Mouse (Mus musculus) forebrain, embryonic 12.5 days (tissue): ENCODE data around the gene Ppard. TPM values are rescaled to one million over a fixed set of nuclear protein-coding genes. Genes with fewer than 3 reads are reported as not detected.

Experiments used
- ATAC-seq: fragments of 200-750 bp; cut with Nextera tagmentation; 2 replicates; pipeline ENCODE4 v1.8.0; 2017; ENCODE audit warnings: moderate TSS enrichment; ENCODE audit not compliant: low FRiP score
- H3K27ac ChIP-seq: fragments of 300-500 bp; sonication (generic); 2 replicates; pipeline ENCODE4 v1.5.1; 2016; ENCODE audit warnings: mild to moderate bottlenecking
- H3K27me3 ChIP-seq: fragments of 300-500 bp; sonication (generic); 2 replicates; pipeline ENCODE4 v1.6.1; 2016; ENCODE audit warnings: mild to moderate bottlenecking
- H3K36me3 ChIP-seq: fragments of 300-500 bp; sonication (generic); replicated peaks from 2 replicates; pipeline ENCODE4 v1.6.1; 2016; ENCODE audit warnings: mild to moderate bottlenecking
- H3K4me1 ChIP-seq: fragments of 300-500 bp; sonication (generic); 2 replicates; pipeline ENCODE4 v1.6.1; 2016
- H3K4me2 ChIP-seq: fragments of 300-500 bp; sonication (generic); 2 replicates; pipeline ENCODE4 v1.6.1; 2016; ENCODE audit warnings: mild to moderate bottlenecking, moderate library complexity
- H3K4me3 ChIP-seq: fragments of 300-500 bp; sonication (generic); replicated peaks from 2 replicates; pipeline ENCODE4 v1.5.1; 2016; ENCODE audit warnings: mild to moderate bottlenecking
- H3K9ac ChIP-seq: fragments of 300-500 bp; sonication (generic); 2 replicates; pipeline ENCODE4 v1.6.1; 2016; ENCODE audit warnings: mild to moderate bottlenecking
- H3K9me3 ChIP-seq: fragments of 300-500 bp; sonication (generic); 2 replicates; pipeline ENCODE4 v1.6.1; 2016
- WGBS: fragments of 180-500 bp; shearing (Covaris S2); methylation state at CpG from one replicate; pipeline ENCODE4 v1.1.7; 2016; 5-methylcytosine and 5-hydroxymethylcytosine counted together
- polyA plus RNA-seq: library from polyadenylated mRNA; unstranded; fragments of >200 nt; fragmentation: Nextera tagmentation; extraction: Ambion mirVana; gene quantifications from 2 replicates; pipeline ENCODE4 v1.2.1, GENCODE M21; 2016

Ppard gene
- polyA plus RNA-seq, 1 experiment from 2014 or later = 1.6 TPM

DNA sequence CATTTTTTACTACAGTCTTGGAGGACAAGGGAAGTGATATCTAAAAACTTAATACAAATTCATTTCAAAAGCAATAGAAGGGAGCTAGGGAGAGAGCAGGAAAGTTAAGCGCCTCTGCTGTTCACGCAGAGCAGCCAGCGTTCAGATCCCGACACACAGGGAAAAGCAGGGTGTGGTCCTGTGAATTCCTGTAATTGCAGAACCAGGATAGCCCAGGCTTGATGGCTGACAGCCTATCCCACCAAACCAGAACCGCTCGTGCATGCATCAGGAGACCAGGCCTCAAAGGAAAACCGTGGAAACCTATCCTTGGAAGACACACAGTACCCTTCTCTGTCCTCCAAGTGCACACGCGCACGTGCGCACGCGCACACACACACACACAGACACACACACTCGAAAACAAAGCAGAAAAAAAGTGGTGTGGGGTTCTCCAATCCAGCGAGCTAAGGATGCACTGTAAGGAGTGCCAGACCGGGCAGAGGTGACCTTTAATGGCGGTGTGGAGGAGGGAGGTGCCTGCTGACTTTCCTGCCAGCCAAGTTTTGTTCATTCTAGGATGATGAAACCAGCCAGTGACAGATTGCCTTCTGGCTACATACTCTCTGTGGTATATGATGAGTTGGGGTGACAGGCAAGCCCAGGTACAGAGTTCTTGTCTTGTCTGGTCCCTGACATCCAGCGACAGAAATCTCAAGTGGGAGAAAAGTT lies 1.3 kb upstream of the Ppard start:
- H3K9ac ChIP-seq = no peak overlapping the region
- H3K4me3 ChIP-seq = no peak overlapping the region
- no peak overlapping the region for H3K27ac ChIP-seq
- no peak for ATAC-seq
- H3K9me3 ChIP-seq = no peaks in the 10 kb centered on the region
- peaks cover 9% of the 10 kb centered on the region for H3K4me1 ChIP-seq
- H3K27me3 ChIP-seq = peaks cover 10% of the 10 kb centered on the region; the same call in 1 of the 2 replicates
- no peaks in the 10 kb centered on the region for H3K36me3 ChIP-seq
- no peak overlapping the region for H3K4me2 ChIP-seq
- whole genome bisulfite sequencing = 86% methylated on average over 18 of the region's 18 CpGs

DNA sequence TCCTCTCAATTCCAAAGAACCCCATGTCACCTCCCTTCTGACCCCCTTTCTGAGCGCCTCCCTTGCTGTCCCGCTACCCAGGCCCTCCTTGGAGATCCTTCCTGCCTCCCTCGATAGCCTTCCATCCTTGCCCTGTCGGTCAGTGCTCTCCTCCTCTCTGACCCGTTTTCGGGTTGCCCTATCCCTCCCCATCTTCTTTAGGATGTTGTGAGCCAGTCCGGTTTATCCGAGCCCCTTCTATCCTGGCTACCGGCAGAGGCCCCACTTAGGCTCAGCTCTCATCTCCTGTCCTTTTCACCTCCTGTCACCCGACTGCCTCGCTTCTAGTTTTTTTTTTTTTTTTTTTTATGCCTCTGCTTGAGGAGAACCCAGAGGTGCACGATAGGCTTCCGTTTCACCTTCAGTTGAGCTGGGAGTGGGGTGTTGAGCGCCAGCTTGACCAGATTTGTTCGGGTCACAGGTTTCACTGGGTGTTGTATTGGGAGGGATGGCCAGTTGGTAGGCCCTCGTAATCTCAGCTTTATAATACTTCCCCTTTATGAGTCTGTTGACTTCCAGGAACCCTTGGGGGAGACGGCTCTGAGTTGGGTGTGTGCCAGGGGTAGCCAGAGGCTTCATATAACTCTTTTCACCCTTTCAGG lies 711 bp downstream of the Ppard start:
- H3K4me3 ChIP-seq = peak overlapping the region; percentile 78
- H3K4me2 ChIP-seq = peak overlapping the region; percentile 91
- H3K9me3 ChIP-seq = no peaks in the 10 kb centered on the region
- peaks cover 16% of the 10 kb centered on the region for H3K4me1 ChIP-seq
- WGBS = 5% methylated on average over 17 of the region's 17 CpGs
- ATAC-seq = no peak; the same call in 1 of the 2 replicates
- H3K27me3 ChIP-seq = peaks cover 10% of the 10 kb centered on the region; the same call in 1 of the 2 replicates
- H3K9ac ChIP-seq = peak overlapping the region; percentile 85
- H3K27ac ChIP-seq = no peak overlapping the region; the same call in 1 of the 2 replicates
- H3K36me3 ChIP-seq = no peaks in the 10 kb centered on the region; the same call in 1 of the 2 replicates

DNA sequence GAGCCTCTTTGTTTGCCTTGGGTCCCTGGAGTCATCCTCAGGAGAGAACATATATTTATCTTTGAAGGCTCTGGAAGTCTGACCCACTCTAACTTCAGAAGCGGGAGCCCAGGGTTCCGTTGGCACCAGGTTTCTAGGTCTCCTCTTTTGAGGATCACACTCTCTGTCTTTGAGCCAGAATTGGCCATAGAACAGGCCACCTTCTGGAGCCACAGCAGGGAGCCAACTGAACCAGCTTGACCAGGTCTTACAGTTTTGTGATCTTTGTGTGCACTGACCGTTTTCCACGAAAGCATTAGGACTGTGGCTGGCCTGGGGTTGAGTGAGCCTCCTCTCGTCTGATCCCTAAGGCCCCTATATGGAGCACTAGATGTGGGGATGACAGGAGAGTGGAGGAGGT lies 2.1 kb downstream of the Ppard start:
- WGBS = 88% methylated on average over 5 of the region's 5 CpGs
- Histone ChIP-seq H3K4me1 (peaks cover 16% of the 10 kb centered on the region), H3K36me3 (no peaks in the 10 kb centered on the region; the same call in 1 of the 2 replicates), H3K27ac (no peak overlapping the region), H3K4me3 (no peak overlapping the region), H3K4me2 (no peak overlapping the region), H3K27me3 (peaks cover 10% of the 10 kb centered on the region; the same call in 1 of the 2 replicates), H3K9ac (no peak overlapping the region), H3K9me3 (no peaks in the 10 kb centered on the region)
- ATAC-seq = no peak

DNA sequence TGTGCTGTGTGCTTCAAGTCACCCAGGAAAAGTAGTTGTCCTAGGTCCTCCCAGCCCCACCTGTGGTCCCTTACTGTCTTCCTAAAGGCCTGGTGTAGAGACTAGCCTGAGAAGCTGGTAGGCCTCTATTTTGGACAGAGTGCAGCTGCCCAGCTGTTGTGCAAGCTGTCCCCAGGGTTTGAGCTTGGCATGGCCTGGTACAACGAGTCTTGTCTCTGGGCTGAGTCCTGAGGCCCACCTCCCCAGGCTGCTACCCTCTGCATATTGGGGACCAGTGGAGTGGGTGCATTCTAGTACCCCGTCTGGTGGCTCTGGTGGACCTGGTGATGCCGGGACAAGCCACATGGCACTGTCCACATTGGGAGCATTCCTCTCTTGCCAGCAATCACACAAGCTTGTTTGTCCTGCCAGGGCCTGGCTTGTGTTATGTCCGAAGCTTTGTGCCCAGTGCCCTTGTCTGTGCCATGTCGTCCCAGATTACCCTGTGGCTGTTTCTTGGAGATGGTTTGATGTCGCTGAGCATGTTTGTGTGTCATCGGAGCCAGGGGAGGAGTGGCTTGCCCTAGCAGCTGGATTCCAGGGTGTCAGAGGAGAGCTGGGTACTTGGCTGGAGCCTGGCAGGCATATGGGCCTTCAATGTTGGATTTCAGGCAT lies 3.6 kb downstream of the Ppard start:
- Histone ChIP-seq H3K27me3 (peaks cover 7% of the 10 kb centered on the region; the same call in 1 of the 2 replicates), H3K4me3 (no peak overlapping the region), H3K4me1 (peaks cover 16% of the 10 kb centered on the region), H3K27ac (no peak overlapping the region), H3K9ac (no peak overlapping the region), H3K9me3 (no peaks in the 10 kb centered on the region), H3K4me2 (no peak overlapping the region), H3K36me3 (peaks cover 2% of the 10 kb centered on the region; the same call in 1 of the 2 replicates)
- WGBS = 84% methylated on average over 7 of the region's 7 CpGs
- no peak for ATAC-seq

DNA sequence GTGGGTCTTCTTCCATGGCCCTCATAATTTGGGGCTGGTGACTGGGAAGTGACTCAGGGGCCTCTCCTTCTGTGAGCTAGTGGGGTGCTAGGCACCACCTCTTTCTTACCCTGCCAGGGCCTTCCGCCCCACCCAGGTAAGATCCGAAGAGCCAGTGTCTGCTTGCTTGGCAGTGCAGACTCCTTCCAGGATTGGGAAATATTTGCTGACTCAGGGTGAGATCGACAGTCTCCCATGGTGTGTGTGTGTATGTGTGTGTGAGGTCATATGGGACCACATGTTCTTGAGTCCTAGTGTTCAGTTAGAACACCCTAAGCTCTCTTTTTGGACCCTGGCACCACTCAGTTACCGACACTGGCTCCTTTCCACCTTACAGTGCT lies 4.1 kb downstream of the Ppard start:
- Histone ChIP-seq H3K36me3 (peaks cover 8% of the 10 kb centered on the region; the same call in 1 of the 2 replicates), H3K4me2 (no peak overlapping the region), H3K9me3 (no peaks in the 10 kb centered on the region), H3K4me3 (no peak overlapping the region), H3K27ac (no peak overlapping the region), H3K9ac (no peak overlapping the region), H3K4me1 (peaks cover 16% of the 10 kb centered on the region), H3K27me3 (0 out of 2 replicates have a peak, but pooled peaks cover 2% of the 10 kb centered on the region)
- WGBS = 85% methylated on average over 4 of the region's 4 CpGs
- no peak for ATAC-seq

DNA sequence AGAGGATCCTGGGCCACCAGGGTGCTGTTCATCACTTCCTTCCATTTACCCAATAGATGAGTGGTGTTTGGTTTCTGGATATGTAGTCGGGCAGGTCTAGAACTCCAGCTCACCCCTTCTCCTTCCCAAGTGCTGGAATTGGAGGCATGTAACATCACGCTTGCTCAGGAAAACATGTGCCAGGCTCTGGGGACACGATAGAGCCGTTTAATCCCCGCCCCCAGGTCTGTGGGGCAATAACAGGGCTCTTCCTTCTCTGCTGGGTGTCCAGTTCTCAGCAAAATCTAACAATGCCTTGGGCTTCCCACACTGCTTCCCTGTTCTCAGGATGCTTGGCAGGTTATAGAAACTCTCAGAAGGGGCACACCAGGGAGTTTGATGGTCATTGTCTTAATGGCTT lies 4.9 kb downstream of the Ppard start:
- Histone ChIP-seq H3K27me3 (no peaks in the 10 kb centered on the region), H3K4me3 (no peak overlapping the region), H3K9me3 (no peaks in the 10 kb centered on the region), H3K36me3 (peaks cover 10% of the 10 kb centered on the region; the same call in 1 of the 2 replicates), H3K27ac (no peak overlapping the region), H3K9ac (no peak overlapping the region), H3K4me2 (no peak overlapping the region), H3K4me1 (peaks cover 14% of the 10 kb centered on the region)
- WGBS = 57% methylated on average over 5 of the region's 5 CpGs
- ATAC-seq = no peak

DNA sequence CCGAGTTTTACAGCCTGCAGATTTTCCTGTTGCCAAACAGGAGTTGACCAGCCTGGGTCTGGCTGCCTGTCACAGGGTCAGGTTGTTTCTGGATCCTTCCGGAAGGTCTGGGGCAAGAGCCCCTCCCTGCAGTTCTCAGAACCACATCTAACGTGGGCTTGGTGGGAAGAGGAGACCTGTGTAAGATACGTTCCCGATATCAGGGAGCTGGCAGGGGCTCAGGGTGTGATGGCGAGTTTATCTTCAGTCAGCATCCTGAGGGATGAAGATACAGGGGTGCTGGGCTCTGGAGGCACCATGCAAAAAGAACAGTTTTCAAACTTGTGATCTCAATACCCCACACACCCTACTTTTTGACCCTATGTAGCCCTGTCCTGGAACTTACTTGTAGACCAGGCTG lies 5.4 kb downstream of the Ppard start:
- Histone ChIP-seq H3K27ac (no peak overlapping the region), H3K4me3 (no peak overlapping the region), H3K27me3 (no peaks in the 10 kb centered on the region), H3K4me1 (peaks cover 13% of the 10 kb centered on the region), H3K36me3 (peaks cover 10% of the 10 kb centered on the region; the same call in 1 of the 2 replicates), H3K9ac (no peak overlapping the region), H3K9me3 (no peaks in the 10 kb centered on the region), H3K4me2 (no peak overlapping the region)
- WGBS = 79% methylated on average over 6 of the region's 6 CpGs
- no peak for ATAC-seq

DNA sequence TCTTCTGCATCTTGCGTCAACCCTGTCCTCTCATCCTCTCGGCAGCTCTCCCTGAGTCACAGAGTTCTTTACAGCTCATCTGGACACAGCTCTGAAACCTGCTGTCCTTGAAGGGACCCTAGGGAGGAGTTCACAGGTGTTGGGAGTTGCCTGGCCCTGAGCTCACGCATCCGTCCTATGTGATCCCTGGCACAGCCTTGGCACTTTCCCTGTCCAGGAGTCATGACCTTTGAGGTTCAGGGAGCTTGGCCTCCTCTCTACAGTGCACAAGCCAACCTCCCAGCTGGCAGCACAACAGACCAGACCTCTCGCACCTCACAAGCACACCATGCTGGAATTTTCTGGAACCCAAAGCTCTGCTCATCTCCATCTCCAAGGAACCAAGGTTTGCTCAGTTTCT lies 8.3 kb downstream of the Ppard start:
- WGBS = 94% methylated on average over 5 of the region's 5 CpGs
- no peak for ATAC-seq
- Histone ChIP-seq H3K27me3 (no peaks in the 10 kb centered on the region), H3K36me3 (peaks cover 10% of the 10 kb centered on the region; the same call in 1 of the 2 replicates), H3K9ac (no peak overlapping the region), H3K4me3 (no peak overlapping the region), H3K4me1 (peaks cover 25% of the 10 kb centered on the region), H3K4me2 (no peak overlapping the region), H3K9me3 (no peaks in the 10 kb centered on the region), H3K27ac (no peak overlapping the region)

DNA sequence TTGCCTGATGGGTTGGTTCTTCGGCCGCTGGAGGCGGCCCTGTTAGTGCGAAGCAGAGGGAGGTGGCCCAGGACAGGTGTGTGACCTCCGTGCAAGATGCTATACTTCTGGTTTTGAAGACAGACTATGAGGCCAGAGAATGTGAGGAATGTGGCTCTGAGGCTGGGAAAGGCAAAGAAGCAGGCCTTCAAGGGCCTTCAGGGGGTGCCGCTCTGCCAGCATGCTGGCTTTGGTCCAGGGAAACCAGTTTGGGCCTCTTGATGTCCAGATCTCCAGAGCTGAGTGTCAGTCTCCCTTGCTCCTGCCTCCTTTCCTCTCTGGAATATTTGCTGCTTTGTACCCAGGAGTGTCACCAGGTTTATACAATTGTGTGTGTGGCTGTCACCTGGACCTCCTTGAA lies 9.8 kb downstream of the Ppard start:
- Histone ChIP-seq H3K9ac (no peak overlapping the region), H3K36me3 (peaks cover 10% of the 10 kb centered on the region; the same call in 1 of the 2 replicates), H3K27me3 (no peaks in the 10 kb centered on the region), H3K9me3 (no peaks in the 10 kb centered on the region), H3K4me2 (no peak overlapping the region), H3K4me3 (no peak overlapping the region), H3K4me1 (peaks cover 27% of the 10 kb centered on the region), H3K27ac (no peak overlapping the region)
- 89% methylated on average over 6 of the region's 6 CpGs for WGBS
- ATAC-seq = no peak

DNA sequence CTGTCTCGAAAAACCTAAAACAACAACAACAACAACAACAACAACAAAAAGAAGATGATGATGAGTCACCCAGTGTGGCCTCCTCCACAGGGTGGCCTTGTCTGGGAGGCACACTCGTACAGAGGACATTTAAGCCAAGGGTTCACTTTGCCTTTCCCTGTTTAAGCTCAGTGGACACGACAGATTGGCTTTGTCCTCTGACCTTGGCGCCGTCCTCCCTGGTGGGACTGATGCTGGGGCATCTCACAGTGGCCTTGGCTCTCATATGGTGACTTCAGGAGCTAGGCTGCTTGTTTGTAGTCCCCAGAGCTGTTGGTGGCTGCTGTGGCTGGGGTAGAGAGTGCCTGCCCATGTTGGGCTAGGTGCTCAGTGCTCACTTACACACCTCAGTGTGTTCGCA lies 11.7 kb downstream of the Ppard start:
- Histone ChIP-seq H3K36me3 (peaks cover 10% of the 10 kb centered on the region; the same call in 1 of the 2 replicates), H3K4me1 (peaks cover 33% of the 10 kb centered on the region), H3K27me3 (no peaks in the 10 kb centered on the region), H3K27ac (peak overlapping the region; percentile 59; the same call in 1 of the 2 replicates), H3K9me3 (no peaks in the 10 kb centered on the region), H3K4me2 (no peak overlapping the region), H3K9ac (no peak overlapping the region), H3K4me3 (no peak overlapping the region)
- no peak for ATAC-seq
- WGBS = 74% methylated on average over 6 of the region's 6 CpGs

DNA sequence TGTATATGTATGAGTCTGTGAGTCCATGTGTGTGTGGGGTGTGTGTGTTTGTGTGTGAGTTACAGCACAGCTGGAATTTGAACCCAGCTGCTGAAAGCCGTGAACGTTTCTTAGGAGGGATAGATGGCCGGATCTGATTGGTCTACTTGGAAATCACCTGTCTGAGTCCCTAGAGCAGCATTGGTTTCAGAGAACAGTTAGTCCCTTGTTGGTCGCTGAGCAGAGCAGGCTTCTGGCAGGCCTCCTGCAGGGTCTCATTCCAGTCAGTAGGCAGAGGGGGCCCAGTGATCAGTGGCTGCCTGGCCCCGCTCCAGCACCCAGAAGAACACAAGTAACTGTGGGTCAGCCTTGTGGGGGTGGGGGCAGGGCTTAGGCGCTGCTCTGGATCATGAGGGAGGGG lies 12.2 kb downstream of the Ppard start:
- WGBS = 29% methylated on average over 6 of the region's 6 CpGs
- Histone ChIP-seq H3K9me3 (no peaks in the 10 kb centered on the region), H3K4me3 (no peak overlapping the region), H3K9ac (peak overlapping the region; percentile 29; the same call in 1 of the 2 replicates), H3K27me3 (no peaks in the 10 kb centered on the region), H3K36me3 (peaks cover 10% of the 10 kb centered on the region; the same call in 1 of the 2 replicates), H3K27ac (peak overlapping the region; percentile 59; the same call in 1 of the 2 replicates), H3K4me2 (no peak overlapping the region), H3K4me1 (peaks cover 33% of the 10 kb centered on the region)
- ATAC-seq = peak; percentile 41; the same call in 1 of the 2 replicates

DNA sequence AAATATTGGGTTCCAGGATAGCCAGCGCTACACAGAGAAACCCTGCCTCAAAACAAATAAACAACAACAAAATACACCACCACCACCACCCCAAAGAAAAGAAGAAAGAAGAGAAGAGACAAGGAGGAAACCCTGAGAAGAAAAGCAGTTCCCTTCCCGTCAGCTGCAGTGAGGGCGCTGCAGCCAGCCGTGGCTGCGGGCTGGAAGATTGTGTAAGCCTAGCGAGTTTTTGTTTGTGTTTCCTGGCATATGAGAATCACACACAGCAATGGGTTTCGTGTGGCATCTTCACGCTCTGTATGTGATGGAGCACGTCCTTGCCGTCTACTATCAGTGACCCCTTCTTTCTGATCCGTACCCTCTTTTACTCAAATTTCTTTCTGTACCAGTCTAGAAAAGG lies 14.1 kb downstream of the Ppard start:
- peak overlapping the region; percentile 25; the same call in 1 of the 2 replicates for H3K27ac ChIP-seq
- no peaks in the 10 kb centered on the region for H3K27me3 ChIP-seq
- H3K4me2 ChIP-seq = no peak overlapping the region
- H3K36me3 ChIP-seq = 0 out of 2 replicates have a peak, but pooled peaks cover 2% of the 10 kb centered on the region
- H3K9ac ChIP-seq = 0 out of 2 replicates have a peak overlapping the region, but pooled peaks have one; percentile 4
- no peaks in the 10 kb centered on the region for H3K9me3 ChIP-seq
- no peak overlapping the region for H3K4me3 ChIP-seq
- 83% methylated on average over 11 of the region's 11 CpGs for WGBS
- ATAC-seq = no peak
- H3K4me1 ChIP-seq = peaks cover 33% of the 10 kb centered on the region
